Mouse (Mus musculus): ENCODE measurements around the gene Ccdc172.

GRCm38 (mm10) chr19:58499420-58499966 is 12.3 kb upstream of the Ccdc172 start:
- TF ChIP-seq CTCF (conservative IDR thresholded peaks at IDR 0.05; ENCODE audit: low read length) (no peak), POU5F1 (IDR thresholded peaks at IDR 0.05; ENCODE audit: borderline replicate concordance, low read length) (no peak), NANOG (IDR thresholded peaks at IDR 0.05; ENCODE audit: borderline replicate concordance, low read length) (no peak)

All from E14TG2a.4 (cell line).